ENCODE assay signal across 12 mouse cellular contexts in the genomic region with DNA sequence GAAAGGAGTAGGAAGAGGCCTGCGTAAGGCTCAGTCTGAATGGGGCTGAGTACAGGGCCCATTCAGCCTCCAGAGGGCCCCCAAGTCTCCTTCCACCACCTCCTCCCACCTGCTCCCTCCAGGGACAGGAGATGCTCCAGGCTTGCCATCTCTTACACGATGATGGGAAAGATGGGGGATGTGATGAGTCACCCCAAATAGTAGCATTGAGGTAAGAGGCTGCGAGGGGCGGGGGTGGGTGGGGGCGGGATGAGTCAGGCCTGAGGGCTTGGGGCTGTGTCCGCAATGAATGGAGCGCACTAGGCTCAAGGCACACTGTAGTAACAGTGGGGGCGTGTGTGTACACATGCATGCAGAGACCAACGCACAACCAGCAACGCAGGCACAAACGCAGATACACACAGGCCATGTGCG. TPM values are rescaled to one million over a fixed set of nuclear protein-coding genes. Genes with fewer than 3 reads are reported as not detected.
DNase-seq lines count a peak whose midpoint lies in the region; ATAC-seq and TF ChIP-seq lines count a peak whose summit lies in the region.
"Had no signal": no experiment of that assay in that cellular context is flagged by ENCODE, and none has a peak within 500 bp of the region (broad histone marks: within the 10 kb centered on the region; RNA-seq: fewer than 3 reads in every experiment).

No protein-coding gene starts in this region.

- H3K9me3 ChIP-seq in hindbrain, postnatal 0 days (ENCODE audit: low read length): no peaks in the 10 kb centered on the region
- no peaks in the 10 kb centered on the region for H3K9me3 ChIP-seq in hindbrain, embryonic 16.5 days (ENCODE audit: control insufficient read depth, low read length)
- no peaks in the 10 kb centered on the region for H3K9me3 ChIP-seq in midbrain, postnatal 0 days (ENCODE audit: low read length)
- no peaks in the 10 kb centered on the region for H3K9me3 ChIP-seq in midbrain, embryonic 10.5 days (replicated peaks)
- H3K9me3 ChIP-seq: liver, embryonic 13.5 days had no signal

- H3K27ac ChIP-seq in hindbrain, postnatal 0 days: no peak overlapping the region
- H3K27ac ChIP-seq in hindbrain, embryonic 16.5 days (ENCODE audit: low read depth, low read length): no peak overlapping the region
- no peak overlapping the region for H3K27ac ChIP-seq in midbrain, postnatal 0 days (ENCODE audit: low read depth, low read length)
- no peak overlapping the region; the same call in 1 of the 2 replicates for H3K27ac ChIP-seq in midbrain, embryonic 10.5 days (replicated peaks)
- no peak overlapping the region for H3K27ac ChIP-seq in left cerebral cortex, adult 2 months
- H3K27ac ChIP-seq: liver, embryonic 13.5 days had no signal

- H3K36me3 ChIP-seq in hindbrain, postnatal 0 days (ENCODE audit: insufficient read depth, low read length): peaks cover 65% of the 10 kb centered on the region
- H3K36me3 ChIP-seq in hindbrain, embryonic 16.5 days (ENCODE audit: control insufficient read depth, insufficient read depth, low read length): peaks cover 39% of the 10 kb centered on the region
- peaks cover 88% of the 10 kb centered on the region for H3K36me3 ChIP-seq in midbrain, postnatal 0 days (ENCODE audit: insufficient read depth, low read length)
- H3K36me3 ChIP-seq in midbrain, embryonic 10.5 days: peaks cover 99% of the 10 kb centered on the region

- WGBS in hindbrain, postnatal 0 days: 73% methylated on average over 12 of the region's 12 CpGs
- 71% methylated on average over 12 of the region's 12 CpGs for WGBS in hindbrain, embryonic 16.5 days
- WGBS in midbrain, postnatal 0 days: 77% methylated on average over 12 of the region's 12 CpGs
- 81% methylated on average over 12 of the region's 12 CpGs for WGBS in midbrain, embryonic 10.5 days

- H3K4me1 ChIP-seq in hindbrain, postnatal 0 days (ENCODE audit: insufficient read depth, low read length): no peaks in the 10 kb centered on the region
- no peaks in the 10 kb centered on the region for H3K4me1 ChIP-seq in hindbrain, embryonic 16.5 days (ENCODE audit: control insufficient read depth, insufficient read depth, low read depth, low read length)
- no peaks in the 10 kb centered on the region for H3K4me1 ChIP-seq in midbrain, postnatal 0 days (ENCODE audit: insufficient read depth, low read length)
- peaks cover 19% of the 10 kb centered on the region for H3K4me1 ChIP-seq in midbrain, embryonic 10.5 days

- no peak for ATAC-seq in hindbrain, postnatal 0 days
- no peak for ATAC-seq in hindbrain, embryonic 16.5 days
- no peak for ATAC-seq in midbrain, postnatal 0 days (ENCODE audit: low FRiP score)
- ATAC-seq: midbrain, embryonic 16.5 days had no signal

- no peak overlapping the region for H3K9ac ChIP-seq in hindbrain, postnatal 0 days (replicated peaks; ENCODE audit: low read length)
- H3K9ac ChIP-seq in hindbrain, embryonic 16.5 days (ENCODE audit: low read depth, low read length): no peak overlapping the region
- no peak overlapping the region for H3K9ac ChIP-seq in midbrain, postnatal 0 days (replicated peaks; ENCODE audit: low read length, poor library complexity, severe bottlenecking)
- H3K9ac ChIP-seq: liver, embryonic 13.5 days had no signal

- TF ChIP-seq CTCF in hindbrain, postnatal 0 days (IDR thresholded peaks at IDR 0.05; ENCODE audit: low read depth): peak; percentile 31
- peak; percentile 48 for TF ChIP-seq CTCF in midbrain, postnatal 0 days (IDR thresholded peaks at IDR 0.05)
- peak; percentile 45 for TF ChIP-seq CTCF in left cerebral cortex, adult 2 months (IDR thresholded peaks at IDR 0.05)

- DNase-seq in hindbrain, postnatal 0 days (ENCODE audit: low spot score): no peak
- DNase-seq in midbrain, postnatal 0 days (ENCODE audit: low spot score): no peak
- DNase-seq in midbrain, embryonic 10.5 days (ENCODE audit: low spot score): no peak
- DNase-seq in left cerebral cortex, adult 2 months (ENCODE audit: extremely low spot score in 1 of 2, low spot score in 2 of 2): peak; percentile 55 to 62
- no peak for DNase-seq in adrenal gland, postnatal 10 days
- no peak for DNase-seq in adrenal gland, postnatal 36 days
- DNase-seq: gastrocnemius, postnatal 25 days; heart, postnatal 36 days; kidney, postnatal 4 days; liver, embryonic 13.5 days had no signal

- no peaks in the 10 kb centered on the region for H3K27me3 ChIP-seq in hindbrain, postnatal 0 days (ENCODE audit: insufficient read depth, low read length)
- no peaks in the 10 kb centered on the region for H3K27me3 ChIP-seq in hindbrain, embryonic 16.5 days (replicated peaks; ENCODE audit: control insufficient read depth, insufficient read depth, low read length)
- no peaks in the 10 kb centered on the region for H3K27me3 ChIP-seq in midbrain, postnatal 0 days (ENCODE audit: insufficient read depth, low read length)
- H3K27me3 ChIP-seq in midbrain, embryonic 10.5 days (ENCODE audit: low read depth, poor library complexity, severe bottlenecking): 0 out of 2 replicates have a peak, but pooled peaks cover under 1% of the 10 kb centered on the region
- H3K27me3 ChIP-seq: liver, embryonic 13.5 days had no signal

- H3K4me3 ChIP-seq in hindbrain, postnatal 0 days (ENCODE audit: low read length): no peak overlapping the region
- H3K4me3 ChIP-seq in hindbrain, embryonic 16.5 days (ENCODE audit: low read length): no peak overlapping the region
- H3K4me3 ChIP-seq in midbrain, postnatal 0 days (ENCODE audit: low read depth, low read length): no peak overlapping the region
- H3K4me3 ChIP-seq in midbrain, embryonic 10.5 days: no peak overlapping the region
- H3K4me3 ChIP-seq in left cerebral cortex, adult 2 months: no peak overlapping the region
- H3K4me3 ChIP-seq: liver, embryonic 13.5 days had no signal

- intact Hi-C loops in left cerebral cortex, adult 2 months (cut with DNase I): loop anchor here (1.0 kb wide), 1 partner anchor 44 kb away; no protein-coding TSS in a partner anchor

- H3K4me2 ChIP-seq in hindbrain, postnatal 0 days (ENCODE audit: low read depth, low read length): no peak overlapping the region
- H3K4me2 ChIP-seq in hindbrain, embryonic 16.5 days (ENCODE audit: low read length): no peak overlapping the region
- no peak overlapping the region for H3K4me2 ChIP-seq in midbrain, postnatal 0 days (ENCODE audit: low read depth, low read length, poor library complexity, severe bottlenecking)
- H3K4me2 ChIP-seq: liver, embryonic 13.5 days had no signal

RNA-seq across cellular contexts. Expression of gene G6pc3, which starts 12.0 kb away (rescaled TPM):
- total RNA-seq in hindbrain, postnatal 0 days (2014; rRNA removed): 67.5 and 70.1 TPM in 2 replicates
- 43.8 and 46.2 TPM in 2 replicates for polyA plus RNA-seq in hindbrain, postnatal 0 days (2015; fragmentation: Nextera tagmentation; extraction: Ambion mirVana)
- polyA plus RNA-seq in hindbrain, embryonic 16.5 days (2015; fragmentation: Nextera tagmentation; extraction: Ambion mirVana): 44.3 and 45.9 TPM in 2 replicates
- 43.1 and 68.5 TPM in 2 replicates for total RNA-seq in midbrain, postnatal 0 days (2014; rRNA removed)
- 42.0 and 48.7 TPM in 2 replicates for polyA plus RNA-seq in midbrain, postnatal 0 days (2015; fragmentation: Nextera tagmentation; extraction: Ambion mirVana)
- 39.1 and 41.5 TPM in 2 replicates for polyA plus RNA-seq in midbrain, embryonic 10.5 days (2016; fragmentation: Nextera tagmentation; extraction: Ambion mirVana)
- 10 to 100 TPM; 62.9 to 69.8 TPM for total RNA-seq in left cerebral cortex, adult 2 months (2021)
- total RNA-seq in adrenal gland, postnatal 10 days (2021): 10 to 100 TPM; 72.3 to 74.7 TPM
- total RNA-seq in adrenal gland, postnatal 36 days (2021): 100 to 1,000 TPM; 126 to 133 TPM

RNA-seq across cellular contexts. Expression of gene Lsm12, which starts 16.3 kb away (rescaled TPM):
- 65.7 and 167 TPM in 2 replicates for total RNA-seq in hindbrain, postnatal 0 days (2014; rRNA removed)
- 147 and 153 TPM in 2 replicates for polyA plus RNA-seq in hindbrain, postnatal 0 days (2015; fragmentation: Nextera tagmentation; extraction: Ambion mirVana)
- polyA plus RNA-seq in hindbrain, embryonic 16.5 days (2015; fragmentation: Nextera tagmentation; extraction: Ambion mirVana): 99.0 and 116 TPM in 2 replicates
- total RNA-seq in midbrain, postnatal 0 days (2014; rRNA removed): 77.7 and 86.2 TPM in 2 replicates
- polyA plus RNA-seq in midbrain, postnatal 0 days (2015; fragmentation: Nextera tagmentation; extraction: Ambion mirVana): 130 and 147 TPM in 2 replicates
- polyA plus RNA-seq in midbrain, embryonic 10.5 days (2016; fragmentation: Nextera tagmentation; extraction: Ambion mirVana): 141 and 144 TPM in 2 replicates
- 10 to 100 TPM; 55.2 to 58.9 TPM for total RNA-seq in left cerebral cortex, adult 2 months (2021)
- 10 to 100 TPM; 77.5 to 80.8 TPM for total RNA-seq in adrenal gland, postnatal 10 days (2021)
- 10 to 100 TPM; 81.9 to 90.1 TPM for total RNA-seq in adrenal gland, postnatal 36 days (2021)

RNA-seq across cellular contexts. Expression of gene Hdac5, which starts 28.6 kb away (rescaled TPM):
- total RNA-seq in hindbrain, postnatal 0 days (2014; rRNA removed): 212 and 350 TPM in 2 replicates
- 61.2 and 61.9 TPM in 2 replicates for polyA plus RNA-seq in hindbrain, postnatal 0 days (2015; fragmentation: Nextera tagmentation; extraction: Ambion mirVana)
- polyA plus RNA-seq in hindbrain, embryonic 16.5 days (2015; fragmentation: Nextera tagmentation; extraction: Ambion mirVana): 75.8 and 83.0 TPM in 2 replicates
- 183 and 263 TPM in 2 replicates for total RNA-seq in midbrain, postnatal 0 days (2014; rRNA removed)
- 61.9 and 65.9 TPM in 2 replicates for polyA plus RNA-seq in midbrain, postnatal 0 days (2015; fragmentation: Nextera tagmentation; extraction: Ambion mirVana)
- 57.3 and 68.9 TPM in 2 replicates for polyA plus RNA-seq in midbrain, embryonic 10.5 days (2016; fragmentation: Nextera tagmentation; extraction: Ambion mirVana)
- total RNA-seq in left cerebral cortex, adult 2 months (2021): 100 to 1,000 TPM; 286 to 315 TPM
- total RNA-seq in adrenal gland, postnatal 10 days (2021): 100 to 1,000 TPM in 1 of 2 experiments, 10 to 100 TPM in 1; 84.4 to 113 TPM
- total RNA-seq in adrenal gland, postnatal 36 days (2021): 10 to 100 TPM; 96.3 to 96.5 TPM

RNA-seq across cellular contexts. Expression of gene Tmem101, which starts 45.2 kb away (rescaled TPM):
- total RNA-seq in hindbrain, postnatal 0 days (2014; rRNA removed): 37.4 and 45.4 TPM in 2 replicates
- 40.6 and 42.5 TPM in 2 replicates for polyA plus RNA-seq in hindbrain, postnatal 0 days (2015; fragmentation: Nextera tagmentation; extraction: Ambion mirVana)
- polyA plus RNA-seq in hindbrain, embryonic 16.5 days (2015; fragmentation: Nextera tagmentation; extraction: Ambion mirVana): 42.2 and 47.7 TPM in 2 replicates
- 35.2 and 41.1 TPM in 2 replicates for total RNA-seq in midbrain, postnatal 0 days (2014; rRNA removed)
- 42.4 and 44.4 TPM in 2 replicates for polyA plus RNA-seq in midbrain, postnatal 0 days (2015; fragmentation: Nextera tagmentation; extraction: Ambion mirVana)
- polyA plus RNA-seq in midbrain, embryonic 10.5 days (2016; fragmentation: Nextera tagmentation; extraction: Ambion mirVana): 40.4 and 42.3 TPM in 2 replicates
- 10 to 100 TPM; 20.8 to 23.0 TPM for total RNA-seq in left cerebral cortex, adult 2 months (2021)
- total RNA-seq in adrenal gland, postnatal 10 days (2021): 10 to 100 TPM; 13.9 to 14.8 TPM
- 10 to 100 TPM; 15.2 to 17.7 TPM for total RNA-seq in adrenal gland, postnatal 36 days (2021)

RNA-seq across cellular contexts. Expression of gene BC030867, which starts 47.3 kb away (rescaled TPM):
- total RNA-seq in hindbrain, postnatal 0 days (2014; rRNA removed): 2.3 and 2.4 TPM in 2 replicates
- polyA plus RNA-seq in hindbrain, postnatal 0 days (2015; fragmentation: Nextera tagmentation; extraction: Ambion mirVana): 2.1 and 2.3 TPM in 2 replicates
- 2.9 and 3.6 TPM in 2 replicates for polyA plus RNA-seq in hindbrain, embryonic 16.5 days (2015; fragmentation: Nextera tagmentation; extraction: Ambion mirVana)
- 2.1 TPM in 2 replicates for total RNA-seq in midbrain, postnatal 0 days (2014; rRNA removed)
- polyA plus RNA-seq in midbrain, postnatal 0 days (2015; fragmentation: Nextera tagmentation; extraction: Ambion mirVana): 0.53 and 0.60 TPM in 2 replicates
- 25.8 and 27.3 TPM in 2 replicates for polyA plus RNA-seq in midbrain, embryonic 10.5 days (2016; fragmentation: Nextera tagmentation; extraction: Ambion mirVana)
- total RNA-seq in left cerebral cortex, adult 2 months (2021): 1 to 10 TPM; 1.0 to 2.0 TPM
- 1 to 10 TPM; 1.9 to 4.5 TPM for total RNA-seq in adrenal gland, postnatal 10 days (2021)
- total RNA-seq in adrenal gland, postnatal 36 days (2021): under 1 TPM; 0.66 to 0.76 TPM
- total RNA-seq: gastrocnemius, postnatal 25 days had no signal

Comparison
In these comparisons a context has a peak if more than half of its experiments do, and no peak if none do; other contexts are left out.
1. DNase-seq: peak in left cerebral cortex, adult 2 months (2 of 2); none in hindbrain, postnatal 0 days (single experiment), midbrain, postnatal 0 days (single experiment), midbrain, embryonic 10.5 days (single experiment), adrenal gland, postnatal 10 days (single experiment) and adrenal gland, postnatal 36 days (0 of 2).
2. Peak in every context shown above with its lines, with median percentiles within 50 percentile points of each other: CTCF ChIP-seq.